10 mouse cellular contexts compared by ENCODE assay signal in the genomic region with DNA sequence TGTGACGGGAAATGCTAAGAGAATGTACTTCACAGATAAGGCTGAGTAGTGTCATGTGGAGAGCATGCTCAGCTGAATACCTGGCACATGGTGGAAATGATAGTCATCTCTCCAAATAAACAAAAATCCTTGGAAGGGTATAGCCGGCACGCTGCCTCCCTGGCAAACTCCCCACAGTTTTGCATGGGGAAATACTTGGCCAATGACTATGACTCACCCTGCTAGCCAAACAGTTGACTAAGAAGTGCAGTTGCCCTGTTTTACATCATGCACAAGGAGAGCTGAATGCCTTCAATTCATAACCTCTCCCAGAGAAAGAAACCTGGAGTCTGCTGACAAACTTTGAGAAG.
DNase-seq lines count a peak whose midpoint lies in the region; ATAC-seq and TF ChIP-seq lines count a peak whose summit lies in the region.
"Had no signal": no experiment of that assay in that cellular context is flagged by ENCODE, and none has a peak within 500 bp of the region (broad histone marks: within the 10 kb centered on the region; RNA-seq: fewer than 3 reads in every experiment).

No protein-coding gene starts in this region.

- TF ChIP-seq CTCF in gastrocnemius, adult 2 months (IDR thresholded peaks at IDR 0.05): no peak
- TF ChIP-seq CTCF in stomach, postnatal 0 days (IDR thresholded peaks at IDR 0.05; ENCODE audit: low read depth): no peak

- peak; percentile 2 to 8 for DNase-seq in layer of hippocampus, postnatal 14 days (ENCODE audit: low spot score in 2 of 2)
- DNase-seq in layer of hippocampus, postnatal 25 days (ENCODE audit: extremely low spot score in 1 of 2, low spot score in 1 of 2): no peak
- DNase-seq in adrenal gland, postnatal 36 days: peak; percentile 5
- peak; percentile 72 for DNase-seq in gastrocnemius, adult 2 months
- DNase-seq in stomach, postnatal 0 days (ENCODE audit: low spot score): peak; percentile 12
- no peak for DNase-seq in kidney, adult 9 months
- DNase-seq in thymus, postnatal 0 days (ENCODE audit: low spot score): no peak

- intact Hi-C loops in gastrocnemius, adult 2 months (cut with DNase I): no loop called here

- no peak overlapping the region for H3K4me2 ChIP-seq in stomach, postnatal 0 days (replicated peaks; ENCODE audit: low read depth)
- H3K4me2 ChIP-seq: embryonic facial prominence, embryonic 15.5 days had no signal

- no peaks in the 10 kb centered on the region for H3K9me3 ChIP-seq in stomach, postnatal 0 days (ENCODE audit: control insufficient read depth, low read length)
- H3K9me3 ChIP-seq: embryonic facial prominence, embryonic 15.5 days; megakaryocyte, embryonic 14.5 days had no signal

- no peak overlapping the region for H3K4me3 ChIP-seq in gastrocnemius, adult 2 months
- H3K4me3 ChIP-seq in stomach, postnatal 0 days (ENCODE audit: low read depth, low read length): no peak overlapping the region
- H3K4me3 ChIP-seq: embryonic facial prominence, embryonic 15.5 days; megakaryocyte, embryonic 14.5 days had no signal

- H3K4me1 ChIP-seq in stomach, postnatal 0 days (replicated peaks; ENCODE audit: control insufficient read depth, insufficient read depth): no peaks in the 10 kb centered on the region
- H3K4me1 ChIP-seq: embryonic facial prominence, embryonic 15.5 days; megakaryocyte, embryonic 14.5 days had no signal

- no peaks in the 10 kb centered on the region for H3K27me3 ChIP-seq in stomach, postnatal 0 days (ENCODE audit: control insufficient read depth, insufficient read depth, low read length)
- H3K27me3 ChIP-seq: embryonic facial prominence, embryonic 15.5 days; megakaryocyte, embryonic 14.5 days had no signal

- TF ChIP-seq EP300 in stomach, postnatal 0 days (optimal IDR thresholded peaks at IDR 0.05): no peak

- H3K36me3 ChIP-seq in stomach, postnatal 0 days (ENCODE audit: control insufficient read depth, insufficient read depth, low read length): no peaks in the 10 kb centered on the region
- H3K36me3 ChIP-seq: embryonic facial prominence, embryonic 15.5 days had no signal

- no peak overlapping the region for H3K9ac ChIP-seq in stomach, postnatal 0 days (ENCODE audit: low read length)
- H3K9ac ChIP-seq: embryonic facial prominence, embryonic 15.5 days had no signal

- 32% methylated on average over 3 of the region's 3 CpGs for WGBS in stomach, postnatal 0 days

- no peak for ATAC-seq in stomach, postnatal 0 days (ENCODE audit: low FRiP score, low TSS enrichment)
- no peak for ATAC-seq in inflammation-experienced regulatory T-cells, adult 6 months

- peak overlapping the region; percentile 12 for H3K27ac ChIP-seq in gastrocnemius, adult 2 months
- no peak overlapping the region for H3K27ac ChIP-seq in stomach, postnatal 0 days (replicated peaks)
- H3K27ac ChIP-seq: embryonic facial prominence, embryonic 15.5 days had no signal

Comparison
In these comparisons a context has a peak if more than half of its experiments do, and no peak if none do; other contexts are left out.
1. DNase-seq: peak in layer of hippocampus, postnatal 14 days (2 of 2), adrenal gland, postnatal 36 days (2 of 2), gastrocnemius, adult 2 months (single experiment) and stomach, postnatal 0 days (single experiment); none in layer of hippocampus, postnatal 25 days (0 of 2), kidney, adult 9 months (single experiment) and thymus, postnatal 0 days (single experiment).